Mouse (Mus musculus) liver, embryonic 14.5 days (tissue): ENCODE data around the gene Kctd13. TPM values are rescaled to one million over a fixed set of nuclear protein-coding genes. Genes with fewer than 3 reads are reported as not detected.

ENCODE experiments used
- ATAC-seq: fragments of 200-750 bp; cut with Nextera tagmentation; 2 replicates; pipeline ENCODE4 v1.8.0; 2017; ENCODE audit warnings: moderate number of reproducible peaks, mild to moderate bottlenecking, moderate library complexity; ENCODE audit not compliant: insufficient read depth
- DNase-seq, 3 experiments: peaks; one replicate each; pipeline ENCODE4 v3.0.0-alpha.2; 2012 to 2013; ENCODE audit warnings: low read depth in 3 of 3, low spot score in 3 of 3
- H3K27ac ChIP-seq: fragments of 300-500 bp; sonication (generic); 2 replicates; pipeline ENCODE4 v1.5.1; 2014; ENCODE audit warnings: moderate library complexity, mild to moderate bottlenecking, control low read depth, inconsistent platforms
- H3K27me3 ChIP-seq: fragments of 300-500 bp; sonication (generic); 2 replicates; pipeline ENCODE4 v1.6.1; 2014; ENCODE audit warnings: mild to moderate bottlenecking, low read length, moderate library complexity; ENCODE audit not compliant: control insufficient read depth, insufficient read depth
- H3K36me3 ChIP-seq: fragments of 300-500 bp; sonication (generic); replicated peaks from 2 replicates; pipeline ENCODE4 v1.6.1; 2014; ENCODE audit warnings: low read depth; ENCODE audit not compliant: control insufficient read depth, insufficient read depth
- H3K4me1 ChIP-seq, 2 experiments: fragments of 200-500 bp in 1 of 2; fragments of 300-500 bp in 1 of 2; sonication (generic) in 1 of 2; replicated peaks; 2 replicates each; pipeline ENCODE4 v1.6.1; 2012 to 2014; ENCODE audit warnings: antibody characterized with exemption in 1 of 2, inconsistent platforms in 1 of 2, low read length in 1 of 2; ENCODE audit not compliant: control insufficient read depth in 2 of 2, insufficient read depth in 2 of 2
- H3K4me2 ChIP-seq: fragments of 300-500 bp; sonication (generic); 2 replicates; pipeline ENCODE4 v1.6.1; 2014; ENCODE audit warnings: low read depth, mild to moderate bottlenecking, control low read depth, moderate library complexity
- H3K4me3 ChIP-seq, 2 experiments: fragments of 200-500 bp in 1 of 2; fragments of 300-500 bp in 1 of 2; sonication (generic) in 1 of 2; 2 replicates each; pipeline ENCODE4 v1.5.1; 2012 to 2014; ENCODE audit warnings: low read depth in 2 of 2, low read length in 2 of 2, mild to moderate bottlenecking in 2 of 2, control low read depth in 1 of 2, inconsistent platforms in 1 of 2, moderate library complexity in 1 of 2; ENCODE audit not compliant: insufficient read depth in 1 of 2
- H3K9ac ChIP-seq: fragments of 300-500 bp; sonication (generic); replicated peaks from 2 replicates; pipeline ENCODE4 v1.6.1; 2014; ENCODE audit warnings: mild to moderate bottlenecking, control low read depth, moderate library complexity
- H3K9me3 ChIP-seq: fragments of 300-500 bp; sonication (generic); 2 replicates; pipeline ENCODE4 v1.6.1; 2016; ENCODE audit warnings: low read length, mixed read lengths; ENCODE audit not compliant: control insufficient read depth
- CTCF ChIP-seq: IDR thresholded peaks from 2 replicates; pipeline ENCODE4 v1.5.1; 2016; ENCODE audit warnings: antibody characterized with exemption, low read depth, control low read depth
- EP300 ChIP-seq: IDR thresholded peaks from 2 replicates; pipeline ENCODE4 v1.6.1; 2016; ENCODE audit warnings: antibody characterized with exemption, low read depth
- WGBS: fragments of 180-500 bp; shearing (Covaris S2); extraction: QIAGEN DNeasy Blood & Tissue Kit; methylation state at CpG from one replicate; pipeline ENCODE4 v1.1.7; 2014; ENCODE audit not compliant: insufficient replicate concordance; 5-methylcytosine and 5-hydroxymethylcytosine counted together
- polyA plus RNA-seq, 2 experiments: library from polyadenylated mRNA; depleted of rRNA in 1 of 2; stranded (reverse) in 1 of 2; unstranded in 1 of 2; fragments of >200 nt; fragmentation: Nextera tagmentation in 1 of 2; extraction: Ambion mirVana in 1 of 2; gene quantifications; 2 replicates each; pipeline versions ENCODE4 v1.2.1 to v1.2.3; 2012 to 2014

Gene Kctd13
- polyA plus RNA-seq, 2 experiments = 3.0 to 4.3 TPM

GRCm38 (mm10) chr7:126950647-126951615 is 22.3 kb downstream of the Kctd13 start:
- ATAC-seq (no peak), DNase-seq (no peak)
- H3K27me3 ChIP-seq = peaks cover 18% of the 10 kb centered on the region
- H3K36me3 ChIP-seq = no peaks in the 10 kb centered on the region
- H3K9me3 ChIP-seq = no peaks in the 10 kb centered on the region
- no peak overlapping the region for H3K4me2 ChIP-seq
- no peak overlapping the region for H3K4me3 ChIP-seq
- TF ChIP-seq EP300 (no peak), CTCF (no peak)
- no peak overlapping the region for H3K27ac ChIP-seq
- WGBS = 10% methylated on average over 26 of the region's 26 CpGs
- no peak overlapping the region for H3K9ac ChIP-seq
- no peaks in the 10 kb centered on the region; a peak in 1 of 4 replicates for H3K4me1 ChIP-seq

- WGBS = 19% methylated on average over 4 of the region's 4 CpGs
Measured at GRCm38 (mm10) chr7:126951741-126952140, 23.1 kb downstream of the Kctd13 start.

GRCm38 (mm10) chr7:126952646-126953045 is 24.0 kb downstream of the Kctd13 start:
- H3K4me2 ChIP-seq = no peak overlapping the region
- WGBS = 2% methylated on average over 8 of the region's 8 CpGs
- peaks cover 18% of the 10 kb centered on the region for H3K27me3 ChIP-seq
- no peaks in the 10 kb centered on the region for H3K36me3 ChIP-seq
- ATAC-seq = no peak
- DNase-seq = no peak
- no peaks in the 10 kb centered on the region for H3K9me3 ChIP-seq
- no peak overlapping the region for H3K4me3 ChIP-seq
- no peak overlapping the region for H3K27ac ChIP-seq
- H3K4me1 ChIP-seq = no peaks in the 10 kb centered on the region; a peak in 1 of 4 replicates
- H3K9ac ChIP-seq = no peak overlapping the region
- TF ChIP-seq EP300 (no peak), CTCF (no peak)

More at GRCm38 (mm10) chr7:126951741-126952140, 23.1 kb downstream of the Kctd13 start:
- peaks cover 18% of the 10 kb centered on the region for H3K27me3 ChIP-seq
- ATAC-seq (no peak), DNase-seq (no peak)
- TF ChIP-seq EP300 (no peak), CTCF (no peak)
- no peak overlapping the region for H3K4me3 ChIP-seq
- no peak overlapping the region for H3K4me2 ChIP-seq
- no peaks in the 10 kb centered on the region; a peak in 1 of 4 replicates for H3K4me1 ChIP-seq
- no peak overlapping the region for H3K9ac ChIP-seq
- no peaks in the 10 kb centered on the region for H3K36me3 ChIP-seq
- H3K27ac ChIP-seq = no peak overlapping the region
- H3K9me3 ChIP-seq = no peaks in the 10 kb centered on the region

- WGBS = 25% methylated on average over 3 of the region's 3 CpGs
- H3K9ac ChIP-seq = no peak overlapping the region
- DNase-seq = no peak
- no peaks in the 10 kb centered on the region for H3K4me1 ChIP-seq
- no peak overlapping the region for H3K27ac ChIP-seq
- H3K4me3 ChIP-seq = no peak overlapping the region
- TF ChIP-seq CTCF (no peak), EP300 (no peak)
- H3K9me3 ChIP-seq = no peaks in the 10 kb centered on the region
- H3K36me3 ChIP-seq = no peaks in the 10 kb centered on the region
- ATAC-seq = no peak
- peaks cover 16% of the 10 kb centered on the region for H3K27me3 ChIP-seq
- no peak overlapping the region for H3K4me2 ChIP-seq
Measured at GRCm38 (mm10) chr7:126955125-126955524, 26.4 kb downstream of the Kctd13 start.

- H3K27ac ChIP-seq = no peak overlapping the region
- H3K9me3 ChIP-seq = no peaks in the 10 kb centered on the region
- H3K4me1 ChIP-seq = no peaks in the 10 kb centered on the region
- H3K4me2 ChIP-seq = no peak overlapping the region
- DNase-seq (no peak), ATAC-seq (no peak)
- no peak overlapping the region for H3K4me3 ChIP-seq
- no peaks in the 10 kb centered on the region; the same call in 1 of the 2 replicates for H3K27me3 ChIP-seq
- H3K9ac ChIP-seq = no peak overlapping the region
- no peaks in the 10 kb centered on the region for H3K36me3 ChIP-seq
- no peak for TF ChIP-seq EP300
- no peak for TF ChIP-seq CTCF
- WGBS = 33% methylated on average over 9 of the region's 9 CpGs
Measured at GRCm38 (mm10) chr7:126959780-126960179, 31.1 kb downstream of the Kctd13 start.
